Mouse (Mus musculus) bone marrow, adult 2 months (tissue): ENCODE data around the gene Olfr46.

Experiments
- CTCF ChIP-seq: fragments of 200-500 bp; IDR thresholded peaks from 2 replicates; pipeline ENCODE4 v1.5.1; 2011; ENCODE audit warnings: low read length, control low read depth; ENCODE audit not compliant: control insufficient read depth, insufficient read depth
- POLR2A ChIP-seq: fragments of 200-500 bp; IDR thresholded peaks from 2 replicates; pipeline ENCODE4 v1.6.1; 2011; ENCODE audit warnings: low read depth, mild to moderate bottlenecking, control low read depth, low read length, borderline replicate concordance; ENCODE audit not compliant: control insufficient read depth

- TF ChIP-seq POLR2A (no peak), CTCF (no peak)
These were observed 33.5 kb upstream of the Olfr46 start, which contains the start of gene Olfr538 for GRCm38 (mm10) chr7:140567586-140567985.
